Mouse (Mus musculus): ENCODE measurements around the gene Cnnm2.

GRCm38 (mm10) chr19:46766125-46766524, 4.7 kb downstream of the Cnnm2 start:
- TF ChIP-seq CTCF (IDR thresholded peaks at IDR 0.05; ENCODE audit: low read depth) (no peak), EP300 (optimal IDR thresholded peaks at IDR 0.05) (no peak)

All from stomach, postnatal 0 days (tissue).